Mouse (Mus musculus): Measurements from ENCODE around the gene Tspan3.

DNA sequence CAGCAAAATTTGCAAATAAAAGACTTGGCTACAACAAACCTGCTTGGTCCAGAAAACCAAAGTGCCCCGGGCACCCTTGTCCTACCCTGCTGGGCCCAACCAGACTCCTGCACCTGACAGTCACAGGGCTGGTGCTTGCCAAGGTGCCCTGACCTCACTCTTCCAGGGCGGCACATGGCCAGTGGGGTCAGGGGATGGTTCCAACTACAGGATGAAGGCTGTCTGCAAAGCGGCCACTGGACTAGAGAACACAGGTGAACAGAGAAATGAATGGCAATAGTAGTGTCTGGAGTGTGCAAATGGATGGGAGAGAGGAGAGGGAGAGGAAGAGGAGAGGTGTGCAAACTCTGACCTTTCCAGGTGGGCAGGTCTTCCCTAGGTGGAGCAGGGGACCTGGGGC is 35.3 kb downstream of the Tspan3 start:
- no peak for TF ChIP-seq CTCF (IDR thresholded peaks at IDR 0.05; ENCODE audit: low read depth)
- no peak for TF ChIP-seq EP300 (optimal IDR thresholded peaks at IDR 0.05)
